Mouse (Mus musculus) cerebellum, adult (tissue): Measurements from ENCODE around the gene Arpc1a.

Experiments
- ATAC-seq: cut with Nextera tagmentation; 2 replicates; pipeline ENCODE4 v1.9.2; 2017; ENCODE audit warnings: mild to moderate bottlenecking, moderate library complexity, mixed read lengths; ENCODE audit not compliant: insufficient number of reproducible peaks, low FRiP score, low TSS enrichment

Arpc1a gene

DNA sequence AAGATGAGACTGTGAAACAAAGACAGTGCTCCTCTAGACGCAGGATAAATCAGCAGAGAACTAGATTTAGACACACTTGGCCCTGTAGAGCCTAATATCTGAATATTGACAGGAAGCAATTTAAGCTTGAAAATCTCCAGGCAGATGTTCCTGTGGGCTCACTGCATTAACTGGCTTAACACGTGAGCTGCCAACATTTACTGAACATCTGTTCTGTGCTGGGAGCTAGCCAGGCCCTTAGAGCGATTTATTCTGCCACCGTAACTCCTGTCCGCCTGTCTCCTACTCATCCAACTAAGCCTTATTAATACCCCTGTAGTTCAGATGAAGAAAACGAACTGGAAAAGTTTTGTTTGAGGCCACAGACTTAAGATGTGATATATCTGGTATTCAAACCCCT lies 55.2 kb downstream of the Arpc1a start:
- ATAC-seq = no peak

DNA sequence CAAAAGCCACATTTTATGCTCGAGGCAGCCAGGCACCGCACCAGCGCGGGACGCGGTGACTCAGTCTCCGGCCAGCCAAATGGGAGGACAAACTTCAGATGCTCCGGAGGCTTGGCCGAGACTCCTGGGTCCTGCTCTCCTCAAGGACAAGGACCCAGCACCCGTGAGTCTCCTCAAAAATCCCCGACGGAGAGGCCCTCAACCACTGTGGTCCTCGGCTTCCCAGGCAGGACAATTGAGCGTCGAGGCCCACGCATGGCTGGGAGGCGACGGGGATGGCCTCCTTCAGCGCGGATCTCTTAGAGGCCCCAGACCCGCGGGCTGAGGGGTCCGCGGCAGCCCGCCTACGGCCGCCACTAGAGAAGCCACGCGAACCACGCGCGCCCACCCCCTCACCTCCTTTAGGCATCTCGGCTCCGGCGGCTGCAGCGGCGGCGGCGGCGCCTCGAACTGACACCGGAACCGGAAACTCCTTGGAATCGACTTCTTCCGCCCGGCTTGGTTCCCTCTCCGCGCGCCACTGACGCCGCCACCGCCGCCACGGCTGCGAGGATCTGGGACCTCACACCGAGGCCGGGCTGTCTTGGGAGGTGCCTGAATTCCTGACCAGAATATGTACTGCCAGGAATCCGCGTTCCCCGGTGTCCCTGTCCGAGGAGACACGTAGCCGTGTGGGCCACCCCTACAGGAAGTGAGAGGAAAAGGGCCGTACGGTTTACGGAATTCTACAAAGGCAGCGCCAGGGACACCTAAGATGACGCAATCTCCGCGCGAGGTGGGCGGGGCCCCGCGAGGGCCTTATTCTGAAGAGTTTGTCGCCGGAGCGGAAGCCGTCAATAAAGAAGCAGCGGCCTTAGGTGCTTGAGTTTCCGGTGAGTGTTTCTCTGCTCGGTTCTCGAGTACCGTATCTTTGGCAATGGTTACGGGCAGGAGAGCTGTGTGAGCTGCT lies 56.2 kb downstream of the Arpc1a start, which contains the start of the genes Pdap1 and Bud31:
Gene Pdap1, minus strand, starts transcription at position 668 of the 949 bp plus-strand sequence.
Gene Bud31, plus strand, starts transcription at position 792 of the 949 bp plus-strand sequence.
- ATAC-seq = peak; percentile 89

DNA sequence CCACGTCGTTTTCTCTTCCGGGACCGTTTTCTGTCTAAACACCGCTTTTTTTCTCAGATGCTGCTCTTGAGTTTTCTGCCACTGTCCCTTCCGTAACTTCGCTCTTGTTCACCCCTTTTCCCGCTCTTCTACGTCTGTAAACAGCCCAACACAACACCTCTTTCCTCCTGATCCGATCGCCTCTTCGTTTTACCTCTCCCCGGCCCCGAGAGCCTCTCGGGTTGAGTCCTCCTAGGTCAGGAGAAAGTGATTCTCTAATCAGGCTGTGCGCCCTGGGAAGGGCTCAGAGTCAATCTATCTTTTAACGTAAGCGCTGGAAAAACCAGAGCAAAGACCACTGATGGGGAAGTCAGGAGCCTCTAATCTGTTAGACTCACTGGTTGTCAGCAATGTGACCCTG lies 57.0 kb downstream of the Arpc1a start:
- no peak for ATAC-seq

DNA sequence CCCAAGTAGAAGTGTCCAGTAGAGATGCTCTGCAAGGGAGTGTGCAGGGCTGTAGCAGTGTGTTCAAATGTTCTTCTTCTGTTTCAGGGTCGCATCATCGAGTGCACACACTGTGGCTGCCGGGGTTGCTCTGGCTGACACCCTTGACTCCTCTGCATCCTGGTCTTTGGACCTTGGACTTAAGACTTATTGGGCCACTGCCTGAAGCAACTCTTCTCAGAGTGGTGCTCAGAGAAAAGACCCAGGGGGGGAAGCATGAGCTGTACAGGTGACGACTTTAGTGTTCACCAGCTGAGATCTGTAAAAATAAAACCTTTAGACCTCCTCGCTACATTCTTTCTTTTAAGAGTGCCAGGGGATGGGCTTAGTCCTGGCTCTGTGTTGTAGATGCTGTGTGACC lies 64.1 kb downstream of the Arpc1a start:
- ATAC-seq = no peak

DNA sequence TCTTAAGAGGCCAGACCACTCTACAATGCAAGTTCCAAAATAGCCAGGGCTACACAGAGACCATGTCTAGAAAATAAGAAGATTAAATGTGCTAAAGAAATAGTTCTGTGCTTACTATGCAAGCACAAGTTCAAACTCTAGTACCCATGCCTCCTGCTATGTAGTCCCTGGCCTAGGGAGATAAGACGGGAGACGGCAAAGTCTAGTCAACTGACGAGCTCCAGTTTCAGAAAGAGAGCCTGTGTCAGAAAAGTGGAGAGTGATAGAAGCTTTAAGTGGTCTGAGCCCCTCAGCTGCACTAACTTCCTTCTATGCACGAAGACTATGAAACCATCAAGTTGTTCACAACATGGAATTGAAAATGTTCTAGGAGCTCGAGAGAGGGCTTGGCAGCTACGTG lies 65.7 kb downstream of the Arpc1a start:
- no peak for ATAC-seq

DNA sequence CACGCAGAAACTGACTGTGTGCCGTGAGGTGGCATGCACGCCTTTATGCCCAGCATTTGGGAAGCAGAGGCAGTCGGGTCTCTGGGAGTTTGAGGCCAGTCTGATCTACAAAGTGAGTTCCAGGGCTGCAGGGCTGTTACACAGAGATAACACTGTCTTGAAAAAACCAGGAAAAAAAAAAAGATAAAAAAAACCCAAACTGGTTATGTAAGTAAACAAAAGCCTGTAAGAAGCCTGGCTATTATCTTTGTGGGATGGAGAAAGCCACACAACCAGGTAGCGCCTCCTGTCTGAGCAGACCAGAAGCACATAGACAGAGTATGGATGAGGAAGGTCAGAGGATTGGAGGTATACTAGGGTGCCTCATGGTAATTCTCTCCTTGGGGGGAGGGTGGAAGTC lies 69.1 kb downstream of the Arpc1a start:
- ATAC-seq = no peak
